9 mouse cellular contexts compared by ENCODE assay signal in the genomic region with DNA sequence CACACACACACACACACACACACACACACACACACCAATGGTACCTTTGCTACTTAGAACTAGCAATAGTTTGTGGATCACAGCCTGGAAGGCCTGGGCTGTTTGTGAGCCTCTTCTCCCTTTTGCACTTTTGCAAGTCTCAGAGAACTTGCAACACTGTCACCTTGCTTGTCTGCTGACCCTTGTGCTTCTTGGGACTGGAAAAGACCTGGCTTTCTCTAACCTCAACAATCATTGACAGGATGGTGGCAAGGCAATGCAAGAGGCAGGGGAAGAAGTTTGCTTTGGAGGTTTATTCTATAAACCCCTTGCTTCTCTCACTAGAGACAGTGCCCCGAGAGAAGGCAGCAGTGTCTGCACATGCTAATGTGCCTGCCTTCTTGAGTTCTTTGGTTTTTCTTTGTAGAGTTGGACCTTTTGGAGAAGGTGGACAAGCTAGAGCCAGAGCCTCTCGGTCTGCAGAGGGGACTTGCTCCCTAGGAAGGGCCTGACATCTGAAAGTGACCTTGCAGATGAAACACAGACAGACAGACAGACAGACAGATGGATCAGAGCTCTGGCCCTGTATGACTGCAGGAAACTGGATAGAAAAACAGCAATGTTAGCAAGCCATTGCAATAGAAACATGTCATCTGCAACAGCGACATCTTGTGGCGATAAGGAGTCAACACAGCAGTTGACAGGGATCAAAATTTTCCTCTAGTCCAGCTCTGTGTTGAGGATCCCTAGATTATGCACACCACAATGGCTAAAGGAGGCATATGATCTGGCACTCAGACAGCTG.
DNase-seq lines count a peak whose midpoint lies in the region; ATAC-seq and TF ChIP-seq lines count a peak whose summit lies in the region.
"Had no signal": no experiment of that assay in that cellular context is flagged by ENCODE, and none has a peak within 500 bp of the region (broad histone marks: within the 10 kb centered on the region; RNA-seq: fewer than 3 reads in every experiment).

No protein-coding gene starts in this region.

- H3K4me3 ChIP-seq in CH12.LX (replicated peaks in 1 of 3; ENCODE audit: low read depth in 2 of 3, low read length in 2 of 3, poor library complexity in 1 of 3): no peak overlapping the region
- H3K4me3 ChIP-seq in hindbrain, embryonic 12.5 days: no peak overlapping the region

- dilution Hi-C loops in CH12.LX (cut with MboI; ENCODE audit: extremely low pct_ligation_motif_present, extremely low pct_unique_long_range_greater_than_20kb, low sequenced_read_pairs): no loop called here

- TF ChIP-seq RAD21 in CH12.LX (IDR thresholded peaks at IDR 0.05; ENCODE audit: low read depth, low read length): no peak; the same call in 1 of the 2 replicates

- H3K36me3 ChIP-seq in CH12.LX (replicated peaks in 1 of 2; ENCODE audit: control insufficient read depth in 1 of 2, insufficient read depth in 1 of 2, low read length in 1 of 2): no peaks in the 10 kb centered on the region
- H3K36me3 ChIP-seq in hindbrain, embryonic 12.5 days: no peaks in the 10 kb centered on the region

- TF ChIP-seq EP300 in CH12.LX (IDR thresholded peaks at IDR 0.05; ENCODE audit: low read length): no peak

- H3K27ac ChIP-seq in CH12.LX (ENCODE audit: insufficient read depth, low read depth): no peak overlapping the region
- H3K27ac ChIP-seq in hindbrain, embryonic 12.5 days: no peak overlapping the region
- H3K27ac ChIP-seq: macrophage had no signal

- 30% methylated on average over 4 of the region's 4 CpGs for WGBS in hindbrain, embryonic 12.5 days

- DNase-seq in CH12.LX (ENCODE audit: extremely low read depth): no peak
- DNase-seq in Patski (ENCODE audit: low read depth, low spot score): no peak
- peak; percentile 21 for DNase-seq in layer of hippocampus, adult 9-10 months (ENCODE audit: low spot score)
- peak; percentile 0 for DNase-seq in skeletal muscle tissue, adult 2 months (ENCODE audit: low read depth, low spot score)
- DNase-seq in spleen, postnatal 4 days (ENCODE audit: low spot score in 2 of 2): no peak

- H3K4me2 ChIP-seq in CH12.LX (ENCODE audit: insufficient read depth, low read depth, poor library complexity, severe bottlenecking): no peak overlapping the region
- H3K4me2 ChIP-seq in hindbrain, embryonic 12.5 days (replicated peaks): no peak overlapping the region

- TF ChIP-seq POLR2A in CH12.LX (IDR thresholded peaks at IDR 0.05; ENCODE audit: low read depth, low read length): no peak

- H3K9me3 ChIP-seq in CH12.LX (replicated peaks; ENCODE audit: low read length): peaks cover 36% of the 10 kb centered on the region
- no peaks in the 10 kb centered on the region for H3K9me3 ChIP-seq in hindbrain, embryonic 12.5 days (replicated peaks)

- no peaks in the 10 kb centered on the region for H3K79me2 ChIP-seq in CH12.LX (replicated peaks; ENCODE audit: control insufficient read depth, extremely low read depth, insufficient read depth, poor library complexity, severe bottlenecking)

- in situ Hi-C loops in CH12.LX (cut with MboI; ENCODE audit: low pct_ligation_motif_present, low pct_unique_long_range_greater_than_20kb, low sequenced_read_pairs) (no loop called here), Patski (cut with MboI; ENCODE audit: low pct_unique_long_range_greater_than_20kb) (loop anchor here (25.0 kb wide), 1 partner anchor 862 kb away; no protein-coding TSS in a partner anchor)

- H3K4me1 ChIP-seq in CH12.LX (ENCODE audit: control insufficient read depth in 1 of 2, insufficient read depth in 2 of 2): no peaks in the 10 kb centered on the region
- no peaks in the 10 kb centered on the region for H3K4me1 ChIP-seq in hindbrain, embryonic 12.5 days

- H3K9ac ChIP-seq in CH12.LX (ENCODE audit: insufficient read depth, low read depth): no peak overlapping the region
- H3K9ac ChIP-seq in hindbrain, embryonic 12.5 days: no peak overlapping the region

- TF ChIP-seq CTCF in CH12.LX (conservative IDR thresholded peaks at IDR 0.05 in 1 of 2, IDR thresholded peaks at IDR 0.05 in 1 of 2; ENCODE audit: low read depth in 2 of 2, low read length in 2 of 2) (peak; percentile 9 to 46; a peak in 2 of 4 replicates), Patski (IDR thresholded peaks at IDR 0.05) (peak; percentile 66)

- CTCF ChIA-PET in Patski (lab: Charles Lee): interaction anchor here (0.7 to 1.3 kb wide), 2 partner anchors 8 to 260 kb away, joined by 3 to 5 read pairs; no protein-coding TSS in a partner anchor

- H3K27me3 ChIP-seq in CH12.LX (replicated peaks) (no peaks in the 10 kb centered on the region), Patski (peaks cover 17% of the 10 kb centered on the region)
- H3K27me3 ChIP-seq in hindbrain, embryonic 12.5 days: no peaks in the 10 kb centered on the region

- ATAC-seq in Patski: peak; percentile 78
- peak; percentile 77 for ATAC-seq in common myeloid progenitor, adult 5-6 weeks (replicated peaks; ENCODE audit: low read depth, poor library complexity, severe bottlenecking)
- peak; percentile 61; the same call in 1 of the 2 replicates for ATAC-seq in hindbrain, embryonic 12.5 days (ENCODE audit: low FRiP score)
- ATAC-seq in megakaryocyte progenitor cell, adult 5-6 weeks (replicated peaks; ENCODE audit: poor library complexity): peak; percentile 83

- POLR2A ChIA-PET in Patski (lab: Charles Lee): no interaction called here

TF ChIP-seq in CH12.LX, 34 proteins besides CTCF, POLR2A, EP300 and RAD21:
- TF ChIP-seq SMC3 (IDR thresholded peaks at IDR 0.05; ENCODE audit: low read depth, low read length): 0 out of 2 replicates have a peak, but pooled peaks have one; percentile 5
- TF ChIP-seq POLR2AphosphoS2 (IDR thresholded peaks at IDR 0.05; ENCODE audit: low read depth, low read length): no peak
- no peak for TF ChIP-seq KAT2A (IDR thresholded peaks at IDR 0.05; ENCODE audit: insufficient replicate concordance, low read length)
- TF ChIP-seq E2F4 (IDR thresholded peaks at IDR 0.05; ENCODE audit: insufficient replicate concordance, low read depth, low read length): no peak

Comparison
In these comparisons a context has a peak if more than half of its experiments do, and no peak if none do; other contexts are left out.
1. DNase-seq: peak in layer of hippocampus, adult 9-10 months (single experiment) and skeletal muscle tissue, adult 2 months (single experiment); none in CH12.LX (single experiment), Patski (single experiment) and spleen, postnatal 4 days (0 of 2).
2. Peak in every context shown above with its lines, with median percentiles within 50 percentile points of each other: ATAC-seq.